Mouse (Mus musculus) forebrain, embryonic 15.5 days (tissue): Measurements from ENCODE around the gene Lcp1. TPM values are rescaled to one million over a fixed set of nuclear protein-coding genes. Genes with fewer than 3 reads are reported as not detected.
"Not testable (repeated sequence)": the region's sequence is repeated elsewhere in the genome, so short reads cannot be mapped to it uniquely, and the experiment has no call there.

Source experiments
- ATAC-seq: fragments of 200-750 bp; cut with Nextera tagmentation; replicated peaks from 2 replicates; pipeline ENCODE4 v1.8.0; 2017; ENCODE audit warnings: mild to moderate bottlenecking, moderate TSS enrichment, moderate library complexity
- H3K27ac ChIP-seq: fragments of 300-500 bp; sonication (generic); replicated peaks from 2 replicates; pipeline ENCODE4 v1.5.1; 2015; ENCODE audit warnings: mild to moderate bottlenecking, inconsistent platforms
- H3K27me3 ChIP-seq: fragments of 300-500 bp; sonication (generic); 2 replicates; pipeline ENCODE4 v1.6.1; 2015; ENCODE audit warnings: inconsistent platforms
- H3K36me3 ChIP-seq: fragments of 300-500 bp; sonication (generic); 2 replicates; pipeline ENCODE4 v1.6.1; 2015; ENCODE audit warnings: mild to moderate bottlenecking, inconsistent platforms
- H3K4me1 ChIP-seq: fragments of 300-500 bp; sonication (generic); 2 replicates; pipeline ENCODE4 v1.6.1; 2015; ENCODE audit warnings: inconsistent platforms
- H3K4me2 ChIP-seq: fragments of 300-500 bp; sonication (generic); replicated peaks from 2 replicates; pipeline ENCODE4 v1.6.1; 2015; ENCODE audit warnings: mild to moderate bottlenecking, inconsistent platforms
- H3K4me3 ChIP-seq: fragments of 300-500 bp; sonication (generic); 2 replicates; pipeline ENCODE4 v1.5.1; 2015; ENCODE audit warnings: mild to moderate bottlenecking, inconsistent platforms
- H3K9ac ChIP-seq: fragments of 300-500 bp; sonication (generic); replicated peaks from 2 replicates; pipeline ENCODE4 v1.6.1; 2015; ENCODE audit warnings: mild to moderate bottlenecking, inconsistent platforms
- H3K9me3 ChIP-seq: fragments of 300-500 bp; sonication (generic); 2 replicates; pipeline ENCODE4 v1.6.1; 2016; ENCODE audit warnings: inconsistent platforms
- WGBS: fragments of 180-500 bp; shearing (Covaris S2); methylation state at CpG from one replicate; pipeline ENCODE4 v1.1.7; 2015; ENCODE audit warnings: mixed read lengths; 5-methylcytosine and 5-hydroxymethylcytosine counted together
- polyA plus RNA-seq: library from polyadenylated mRNA; unstranded; fragments of >200 nt; fragmentation: Nextera tagmentation; extraction: Ambion mirVana; gene quantifications from 2 replicates; pipeline ENCODE4 v1.2.1, GENCODE M21; 2015

Gene Lcp1
- 11.2 and 12.4 TPM in 2 replicates for polyA plus RNA-seq

GRCm38 (mm10) chr14:75130501-75131318 is at the start of gene Lcp1, which contains the start of gene Lrrc63:
Gene Lcp1 (plus strand): TSS chr14:75131101.
Gene Lrrc63 (minus strand): TSS chr14:75130881.
- Histone ChIP-seq H3K27ac (peak within 1 kb of the TSS; percentile 50), H3K36me3 (no peaks in the 10 kb centered on the region), H3K4me2 (peak within 1 kb of the TSS; percentile 95), H3K9ac (peak within 1 kb of the TSS; percentile 55), H3K27me3 (no peaks in the 10 kb centered on the region), H3K4me1 (peaks cover 7% of the 10 kb centered on the region), H3K4me3 (peak within 1 kb of the TSS; percentile 71), H3K9me3 (no peaks in the 10 kb centered on the region)
- 1% methylated on average over 41 of the region's 42 CpGs for WGBS
- peak; percentile 94 for ATAC-seq

DNA sequence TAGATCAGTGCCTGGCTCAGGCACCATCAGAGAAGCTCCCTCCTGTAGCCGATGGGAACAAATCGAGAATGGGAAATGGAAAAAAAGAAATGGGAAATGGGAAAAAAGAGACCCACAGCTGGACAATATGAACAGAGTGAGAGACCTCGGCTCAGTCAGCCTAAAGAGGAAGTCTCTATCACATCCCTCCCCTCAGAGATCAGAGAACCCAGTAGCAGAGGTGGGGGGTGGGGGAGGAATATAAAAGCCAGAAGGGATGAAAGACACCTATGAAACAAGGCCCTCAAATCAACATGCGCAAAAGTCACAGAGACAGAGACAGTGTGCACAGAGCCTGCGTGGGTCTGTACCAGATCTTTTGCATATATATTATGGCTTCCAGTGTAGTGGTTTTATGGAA is 27.9 kb upstream of the Lcp1 start:
- no peak overlapping the region for H3K4me2 ChIP-seq
- no peak for ATAC-seq
- H3K27me3 ChIP-seq = no peaks in the 10 kb centered on the region
- H3K4me3 ChIP-seq = no peak overlapping the region
- no peaks in the 10 kb centered on the region for H3K4me1 ChIP-seq
- H3K27ac ChIP-seq = no peak overlapping the region
- 91% methylated on average over 5 of the region's 5 CpGs for WGBS
- H3K9ac ChIP-seq = no peak overlapping the region
- H3K36me3 ChIP-seq = no peaks in the 10 kb centered on the region
- H3K9me3 ChIP-seq = no peaks in the 10 kb centered on the region

DNA sequence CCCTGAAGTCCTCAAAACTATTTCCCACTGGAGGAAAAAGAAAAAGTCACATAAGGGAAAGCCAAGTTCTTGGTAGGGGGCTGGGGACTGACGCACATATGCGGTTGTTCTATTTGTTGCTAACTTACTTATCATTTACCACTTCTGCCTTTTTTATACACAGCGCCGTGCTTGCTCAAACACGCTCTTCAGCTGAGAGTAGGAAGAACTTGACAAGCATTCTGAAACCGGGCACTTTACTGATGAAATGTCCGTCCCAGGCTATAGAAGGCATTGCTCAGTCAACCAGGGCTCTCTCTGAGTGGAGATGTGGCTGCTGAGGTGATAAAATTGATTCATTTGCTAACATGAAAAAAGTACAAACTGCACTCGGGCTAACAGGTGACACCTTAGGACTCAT is 9.2 kb upstream of the Lcp1 start:
- no peaks in the 10 kb centered on the region for H3K36me3 ChIP-seq
- ATAC-seq = no peak
- H3K4me3 ChIP-seq = no peak overlapping the region
- no peaks in the 10 kb centered on the region for H3K4me1 ChIP-seq
- H3K4me2 ChIP-seq = no peak overlapping the region
- H3K9me3 ChIP-seq = no peaks in the 10 kb centered on the region
- WGBS = 91% methylated on average over 8 of the region's 8 CpGs
- no peaks in the 10 kb centered on the region for H3K27me3 ChIP-seq
- H3K9ac ChIP-seq = no peak overlapping the region
- no peak overlapping the region for H3K27ac ChIP-seq

GRCm38 (mm10) chr14:75131324-75131935 is 529 bp downstream of the Lcp1 start:
- WGBS = 5% methylated on average over 12 of the region's 12 CpGs
- peak overlapping the region; percentile 95 for H3K4me2 ChIP-seq
- no peaks in the 10 kb centered on the region for H3K9me3 ChIP-seq
- H3K4me1 ChIP-seq = peaks cover 7% of the 10 kb centered on the region
- peak overlapping the region; percentile 71 for H3K4me3 ChIP-seq
- ATAC-seq = peak; percentile 5; the same call in 1 of the 2 replicates
- H3K27ac ChIP-seq = peak overlapping the region; percentile 5; the same call in 1 of the 2 replicates
- H3K27me3 ChIP-seq = no peaks in the 10 kb centered on the region
- no peaks in the 10 kb centered on the region for H3K36me3 ChIP-seq
- H3K9ac ChIP-seq = peak overlapping the region; percentile 55; the same call in 1 of the 2 replicates

- no peak for ATAC-seq
- Histone ChIP-seq H3K4me1 (no peaks in the 10 kb centered on the region), H3K9ac (no peak overlapping the region), H3K4me3 (no peak overlapping the region), H3K36me3 (no peaks in the 10 kb centered on the region), H3K4me2 (no peak overlapping the region), H3K9me3 (no peaks in the 10 kb centered on the region), H3K27ac (no peak overlapping the region), H3K27me3 (no peaks in the 10 kb centered on the region)
- 86% methylated on average over 25 of the region's 25 CpGs for WGBS
Observed at GRCm38 (mm10) chr14:75136119-75136966, 5.4 kb downstream of the Lcp1 start.

- Histone ChIP-seq H3K36me3 (no peaks in the 10 kb centered on the region), H3K4me1 (no peaks in the 10 kb centered on the region), H3K27ac (no peak overlapping the region), H3K27me3 (no peaks in the 10 kb centered on the region), H3K4me3 (no peak overlapping the region), H3K9me3 (no peaks in the 10 kb centered on the region), H3K4me2 (no peak overlapping the region), H3K9ac (no peak overlapping the region)
- ATAC-seq = no peak
- 71% methylated on average over 10 of the region's 10 CpGs for WGBS
Observed at GRCm38 (mm10) chr14:75138503-75138902, 7.6 kb downstream of the Lcp1 start.

- H3K4me3 ChIP-seq = no peak overlapping the region
- ATAC-seq = no peak
- H3K9me3 ChIP-seq = no peaks in the 10 kb centered on the region
- no peaks in the 10 kb centered on the region for H3K36me3 ChIP-seq
- H3K27me3 ChIP-seq = no peaks in the 10 kb centered on the region
- H3K27ac ChIP-seq = no peak overlapping the region
- 88% methylated on average over 2 of the region's 2 CpGs for WGBS
- no peak overlapping the region for H3K4me2 ChIP-seq
- no peak overlapping the region for H3K9ac ChIP-seq
- no peaks in the 10 kb centered on the region for H3K4me1 ChIP-seq
Observed at GRCm38 (mm10) chr14:75139225-75139624, 8.3 kb downstream of the Lcp1 start.

DNA sequence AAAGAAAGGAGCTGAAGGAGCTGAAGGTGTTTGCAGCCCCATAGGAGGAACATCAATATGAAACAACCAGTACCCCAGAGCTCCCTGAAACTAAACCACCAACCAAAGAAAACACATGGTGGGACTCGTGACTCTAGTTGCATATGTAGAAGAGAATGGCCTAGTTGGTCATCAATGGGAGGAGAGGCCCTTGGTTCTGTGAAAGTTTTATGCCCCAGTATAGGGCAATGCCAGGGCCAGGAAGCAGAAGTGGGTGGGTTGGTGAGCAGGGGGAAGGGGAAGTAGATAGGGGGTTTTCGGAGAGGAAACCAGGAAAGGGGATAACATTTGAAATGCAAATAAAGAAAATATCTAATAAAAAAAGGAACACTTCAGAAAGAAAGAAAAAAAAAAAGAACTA is 16.8 kb downstream of the Lcp1 start:
- not testable (repeated sequence) for H3K27ac ChIP-seq, H3K9me3 ChIP-seq, H3K4me2 ChIP-seq, ATAC-seq, H3K9ac ChIP-seq, H3K4me3 ChIP-seq, H3K4me1 ChIP-seq, H3K27me3 ChIP-seq, H3K36me3 ChIP-seq
- 79% methylated on average over 2 of the region's 2 CpGs for WGBS

GRCm38 (mm10) chr14:75148229-75148628 is 17.3 kb downstream of the Lcp1 start:
- WGBS = 76% methylated on average over 9 of the region's 9 CpGs
- no peaks in the 10 kb centered on the region for H3K36me3 ChIP-seq
- H3K4me3 ChIP-seq = no peak overlapping the region
- no peaks in the 10 kb centered on the region for H3K9me3 ChIP-seq
- H3K27ac ChIP-seq = no peak overlapping the region
- no peaks in the 10 kb centered on the region for H3K27me3 ChIP-seq
- no peak for ATAC-seq
- no peak overlapping the region for H3K4me2 ChIP-seq
- H3K4me1 ChIP-seq = no peaks in the 10 kb centered on the region
- no peak overlapping the region for H3K9ac ChIP-seq

DNA sequence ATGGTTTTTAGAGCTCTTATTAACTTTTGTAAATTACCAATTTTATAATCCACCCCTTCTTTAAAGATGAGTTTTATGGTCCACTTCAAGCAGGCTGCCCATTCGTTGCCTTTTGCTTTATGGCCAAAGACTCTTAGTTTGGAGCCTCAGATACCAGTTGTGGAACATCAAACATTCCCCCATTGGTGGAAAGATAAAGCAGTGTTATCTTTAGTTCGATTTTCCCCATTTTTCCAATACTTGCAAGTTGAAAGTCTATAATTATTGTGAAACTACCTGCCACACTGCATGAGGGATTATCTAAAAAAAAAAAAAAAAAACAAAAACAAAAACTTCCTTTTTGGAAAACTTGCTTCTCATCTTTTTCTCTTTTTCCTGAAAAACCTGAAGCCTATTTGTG is 19.8 kb downstream of the Lcp1 start:
- H3K36me3 ChIP-seq = no peaks in the 10 kb centered on the region
- no peaks in the 10 kb centered on the region for H3K9me3 ChIP-seq
- H3K27me3 ChIP-seq = no peaks in the 10 kb centered on the region
- no peak overlapping the region for H3K9ac ChIP-seq
- ATAC-seq = no peak
- no peaks in the 10 kb centered on the region for H3K4me1 ChIP-seq
- WGBS = 80% methylated on average over 2 of the region's 2 CpGs
- H3K4me3 ChIP-seq = no peak overlapping the region
- H3K27ac ChIP-seq = no peak overlapping the region
- no peak overlapping the region for H3K4me2 ChIP-seq

DNA sequence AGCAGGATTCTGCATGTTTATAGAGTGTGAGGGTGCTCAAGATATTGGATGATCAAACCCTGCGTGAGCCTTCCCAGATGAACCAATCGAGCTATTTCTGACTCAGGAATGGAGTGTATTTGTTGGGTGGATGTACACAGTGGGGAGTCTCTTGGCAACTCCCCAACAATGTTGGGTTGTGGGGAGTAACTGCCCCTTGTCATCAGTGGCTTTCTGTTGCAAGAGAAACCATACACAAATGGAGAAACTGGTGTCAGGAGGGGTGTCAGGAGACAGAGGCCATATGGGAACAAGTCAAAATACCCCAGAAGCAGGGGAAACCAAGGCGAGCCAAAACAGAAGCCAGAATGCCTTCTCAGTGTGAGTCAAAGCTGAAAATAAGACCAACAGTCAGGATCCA is 20.2 kb downstream of the Lcp1 start:
- H3K4me3 ChIP-seq = no peak overlapping the region
- ATAC-seq = no peak
- H3K4me1 ChIP-seq = no peaks in the 10 kb centered on the region
- no peaks in the 10 kb centered on the region for H3K27me3 ChIP-seq
- H3K4me2 ChIP-seq = no peak overlapping the region
- 87% methylated on average over 3 of the region's 3 CpGs for WGBS
- H3K9ac ChIP-seq = no peak overlapping the region
- H3K36me3 ChIP-seq = no peaks in the 10 kb centered on the region
- H3K9me3 ChIP-seq = no peaks in the 10 kb centered on the region
- H3K27ac ChIP-seq = no peak overlapping the region

- Histone ChIP-seq H3K36me3 (no peaks in the 10 kb centered on the region), H3K4me1 (no peaks in the 10 kb centered on the region), H3K4me2 (no peak overlapping the region), H3K27ac (no peak overlapping the region), H3K9me3 (no peaks in the 10 kb centered on the region), H3K9ac (no peak overlapping the region), H3K27me3 (no peaks in the 10 kb centered on the region), H3K4me3 (no peak overlapping the region)
- ATAC-seq = no peak
- 86% methylated on average over 8 of the region's 8 CpGs for WGBS
Observed at GRCm38 (mm10) chr14:75154481-75154880, 23.6 kb downstream of the Lcp1 start.
